Comparison of ENCODE assay signal across 19 mouse cellular contexts in genomic region chr6:113695203-113695602, GRCm38 (mm10). TPM values are rescaled to one million over a fixed set of nuclear protein-coding genes. Genes with fewer than 3 reads are reported as not detected.
A peak's percentile ranks its signal among the peaks of the same experiment; 100 is the strongest.
DNase-seq lines count a peak whose midpoint lies in the region; ATAC-seq and TF ChIP-seq lines count a peak whose summit lies in the region.
"Had no signal": no experiment of that assay in that cellular context is flagged by ENCODE, and none has a peak within 500 bp of the region (broad histone marks: within the 10 kb centered on the region; RNA-seq: fewer than 3 reads in every experiment).

No protein-coding gene starts in this region.

- H3K27me3 ChIP-seq in intestine, embryonic 14.5 days (replicated peaks; ENCODE audit: control insufficient read depth, insufficient read depth, low read length) = no peaks in the 10 kb centered on the region
- H3K27me3 ChIP-seq in intestine, postnatal 0 days (replicated peaks; ENCODE audit: control insufficient read depth, insufficient read depth, low read length) = no peaks in the 10 kb centered on the region
- no peaks in the 10 kb centered on the region for H3K27me3 ChIP-seq in ES-Bruce4 (ENCODE audit: control insufficient read depth, insufficient read depth, low read length, poor library complexity, severe bottlenecking)
- no peaks in the 10 kb centered on the region for H3K27me3 ChIP-seq in liver, postnatal 0 days (ENCODE audit: insufficient read depth, low read length)
- H3K27me3 ChIP-seq: embryonic facial prominence, embryonic 12.5 days; hindbrain, embryonic 13.5 days; midbrain, embryonic 15.5 days had no signal

- no peak for TF ChIP-seq CTCF in intestine, postnatal 0 days (IDR thresholded peaks at IDR 0.05; ENCODE audit: low read depth)
- no peak for TF ChIP-seq CTCF in ES-Bruce4 (IDR thresholded peaks at IDR 0.05; ENCODE audit: low read depth, low read length)
- no peak for TF ChIP-seq CTCF in liver, postnatal 0 days (IDR thresholded peaks at IDR 0.05; ENCODE audit: low read depth)

- no peak for TF ChIP-seq EP300 in ES-Bruce4 (IDR thresholded peaks at IDR 0.05; ENCODE audit: insufficient read depth, low read depth, low read length)
- TF ChIP-seq EP300 in liver, postnatal 0 days (IDR thresholded peaks at IDR 0.05; ENCODE audit: low read depth) = no peak

- no peaks in the 10 kb centered on the region for H3K9me3 ChIP-seq in intestine, embryonic 14.5 days (ENCODE audit: control insufficient read depth, low read length)
- no peaks in the 10 kb centered on the region for H3K9me3 ChIP-seq in intestine, postnatal 0 days (ENCODE audit: control insufficient read depth)
- no peaks in the 10 kb centered on the region for H3K9me3 ChIP-seq in ES-Bruce4 (replicated peaks; ENCODE audit: control insufficient read depth, insufficient read depth, low read length, poor library complexity, severe bottlenecking)
- no peaks in the 10 kb centered on the region for H3K9me3 ChIP-seq in liver, postnatal 0 days (ENCODE audit: low read length)
- H3K9me3 ChIP-seq: embryonic facial prominence, embryonic 12.5 days; hindbrain, embryonic 13.5 days; midbrain, embryonic 15.5 days had no signal

- H3K36me3 ChIP-seq in intestine, embryonic 14.5 days (ENCODE audit: control insufficient read depth, insufficient read depth, low read length) = 0 out of 2 replicates have a peak, but pooled peaks cover 16% of the 10 kb centered on the region
- H3K36me3 ChIP-seq in intestine, postnatal 0 days (ENCODE audit: control insufficient read depth, insufficient read depth) = peaks cover 20% of the 10 kb centered on the region
- peaks cover 12% of the 10 kb centered on the region for H3K36me3 ChIP-seq in ES-Bruce4 (ENCODE audit: control insufficient read depth, insufficient read depth, low read length, poor library complexity, severe bottlenecking)
- peaks cover 12% of the 10 kb centered on the region for H3K36me3 ChIP-seq in liver, postnatal 0 days (replicated peaks; ENCODE audit: insufficient read depth, low read length)

- 0 out of 2 replicates have a peak overlapping the region, but pooled peaks have one; percentile 82 for H3K27ac ChIP-seq in intestine, embryonic 14.5 days (ENCODE audit: low read depth)
- H3K27ac ChIP-seq in intestine, postnatal 0 days (ENCODE audit: low read depth, low read length) = no peak overlapping the region
- peak overlapping the region; percentile 68; the same call in 1 of the 2 replicates for H3K27ac ChIP-seq in ES-Bruce4 (ENCODE audit: insufficient read depth, low read length)
- H3K27ac ChIP-seq in liver, postnatal 0 days (ENCODE audit: low read depth) = peak overlapping the region; percentile 99; the same call in 1 of the 2 replicates

- intact Hi-C loops in left cerebral cortex, postnatal 25 days (cut with DNase I) = no loop called here

- 54% methylated on average over 1 of the region's 1 CpGs for WGBS in intestine, embryonic 14.5 days
- WGBS in intestine, postnatal 0 days = 67% methylated on average over 1 of the region's 1 CpGs
- 42% methylated on average over 1 of the region's 1 CpGs for WGBS in liver, postnatal 0 days (ENCODE audit: insufficient replicate concordance)

- no peak overlapping the region for H3K4me3 ChIP-seq in intestine, embryonic 14.5 days (ENCODE audit: low read depth, low read length)
- no peak overlapping the region for H3K4me3 ChIP-seq in intestine, postnatal 0 days (ENCODE audit: low read depth, low read length)
- no peak overlapping the region for H3K4me3 ChIP-seq in ES-Bruce4 (ENCODE audit: low read depth, low read length)
- no peak overlapping the region for H3K4me3 ChIP-seq in liver, postnatal 0 days (ENCODE audit: low read depth, low read length)
- H3K4me3 ChIP-seq: embryonic facial prominence, embryonic 12.5 days; hindbrain, embryonic 13.5 days; midbrain, embryonic 15.5 days had no signal

- no peak for DNase-seq in intestine, embryonic 14.5 days (ENCODE audit: low spot score)
- peak; percentile 57 for DNase-seq in induced T-regulatory cell, adult 2 months (ENCODE audit: low read depth)
- peak; percentile 10 for DNase-seq in liver, postnatal 0 days
- no peak for DNase-seq in left cerebral cortex, postnatal 25 days (ENCODE audit: low spot score in 2 of 2)
- DNase-seq in frontal cortex, postnatal 36 days (ENCODE audit: low spot score in 2 of 2) = no peak
- no peak for DNase-seq in thymus, postnatal 10 days (ENCODE audit: low spot score in 2 of 2)
- DNase-seq: adrenal gland, postnatal 36 days; cerebellum, adult 11 months; gastrocnemius, postnatal 25 days; kidney, adult 8-10 months; kidney, postnatal 36 days; lung, adult 2 months; right cerebral cortex, adult 18-20 months had no signal

- no peak for ATAC-seq in intestine, embryonic 14.5 days (replicated peaks; ENCODE audit: low FRiP score, low TSS enrichment, low read depth)
- no peak for ATAC-seq in intestine, postnatal 0 days
- ATAC-seq in liver, postnatal 0 days = no peak
- ATAC-seq: midbrain, embryonic 15.5 days had no signal

- TF ChIP-seq POLR2A in ES-Bruce4 (IDR thresholded peaks at IDR 0.05; ENCODE audit: insufficient read depth, low read length) = no peak

- no peak overlapping the region for H3K4me2 ChIP-seq in intestine, embryonic 14.5 days (ENCODE audit: low read length)
- H3K4me2 ChIP-seq in intestine, postnatal 0 days (replicated peaks; ENCODE audit: low read depth) = no peak overlapping the region
- H3K4me2 ChIP-seq in liver, postnatal 0 days (ENCODE audit: low read depth, low read length) = no peak overlapping the region

- no peak overlapping the region for H3K9ac ChIP-seq in intestine, embryonic 14.5 days (ENCODE audit: low read length)
- H3K9ac ChIP-seq in intestine, postnatal 0 days (ENCODE audit: low read depth, low read length) = no peak overlapping the region
- H3K9ac ChIP-seq in ES-Bruce4 (ENCODE audit: low read depth, poor library complexity, severe bottlenecking) = no peak overlapping the region
- no peak overlapping the region for H3K9ac ChIP-seq in liver, postnatal 0 days (replicated peaks)
- H3K9ac ChIP-seq: embryonic facial prominence, embryonic 12.5 days; midbrain, embryonic 15.5 days had no signal

- H3K4me1 ChIP-seq in intestine, embryonic 14.5 days (replicated peaks; ENCODE audit: control insufficient read depth, insufficient read depth, low read length) = peaks cover 25% of the 10 kb centered on the region
- H3K4me1 ChIP-seq in intestine, postnatal 0 days (replicated peaks; ENCODE audit: control insufficient read depth, insufficient read depth, low read length) = peaks cover 4% of the 10 kb centered on the region; the same call in 1 of the 2 replicates
- H3K4me1 ChIP-seq in ES-Bruce4 (ENCODE audit: control insufficient read depth, insufficient read depth, low read length) = peaks cover 4% of the 10 kb centered on the region
- peaks cover 54% of the 10 kb centered on the region for H3K4me1 ChIP-seq in liver, postnatal 0 days (ENCODE audit: insufficient read depth)

RNA-seq across cellular contexts. Expression of gene Tatdn2, which starts 1.6 kb away (rescaled TPM):
- 0.98 and 1.4 TPM in 2 replicates for polyA plus RNA-seq in intestine, embryonic 14.5 days (2014; fragmentation: Nextera tagmentation; extraction: Ambion mirVana)
- 1.1 and 1.5 TPM in 2 replicates for polyA plus RNA-seq in intestine, postnatal 0 days (2015; fragmentation: Nextera tagmentation; extraction: Ambion mirVana)
- 39.7 and 42.2 TPM in 2 replicates for polyA plus RNA-seq in ES-Bruce4 (2011; ENCODE audit: insufficient read depth, insufficient read length, low read depth, missing spikeins)
- polyA plus RNA-seq in liver, postnatal 0 days (2015; fragmentation: Nextera tagmentation; extraction: Ambion mirVana) = 0.62 and 0.83 TPM in 2 replicates
- total RNA-seq in left cerebral cortex, postnatal 25 days (2021) = 10 to 100 TPM; 67.1 to 71.7 TPM

RNA-seq across cellular contexts. Expression of gene Ghrl, which starts 24.5 kb away (rescaled TPM):
- 2.2 and 19.4 TPM in 2 replicates for polyA plus RNA-seq in intestine, embryonic 14.5 days (2014; fragmentation: Nextera tagmentation; extraction: Ambion mirVana)
- 139 and 148 TPM in 2 replicates for polyA plus RNA-seq in intestine, postnatal 0 days (2015; fragmentation: Nextera tagmentation; extraction: Ambion mirVana)
- polyA plus RNA-seq in ES-Bruce4 (2011; ENCODE audit: insufficient read depth, insufficient read length, low read depth, missing spikeins) = 2.0 TPM in 1 of 2 replicates, not detected in the other
- polyA plus RNA-seq in liver, postnatal 0 days (2015; fragmentation: Nextera tagmentation; extraction: Ambion mirVana) = 0.70 TPM in 1 of 2 replicates, not detected in the other
- not detected for total RNA-seq in left cerebral cortex, postnatal 25 days (2021)
- total RNA-seq: adrenal gland, postnatal 36 days; gastrocnemius, postnatal 25 days; left cerebral cortex, postnatal 36 days had no signal
- polyA plus RNA-seq: embryonic facial prominence, embryonic 12.5 days had no signal

RNA-seq across cellular contexts. Expression of gene Sec13, which starts 45.3 kb away (rescaled TPM):
- 247 and 250 TPM in 2 replicates for polyA plus RNA-seq in intestine, embryonic 14.5 days (2014; fragmentation: Nextera tagmentation; extraction: Ambion mirVana)
- 362 and 381 TPM in 2 replicates for polyA plus RNA-seq in intestine, postnatal 0 days (2015; fragmentation: Nextera tagmentation; extraction: Ambion mirVana)
- 97.2 and 104 TPM in 2 replicates for polyA plus RNA-seq in ES-Bruce4 (2011; ENCODE audit: insufficient read depth, insufficient read length, low read depth, missing spikeins)
- polyA plus RNA-seq in liver, postnatal 0 days (2015; fragmentation: Nextera tagmentation; extraction: Ambion mirVana) = 102 and 110 TPM in 2 replicates
- 10 to 100 TPM; 69.4 to 70.6 TPM for total RNA-seq in left cerebral cortex, postnatal 25 days (2021)

RNA-seq across cellular contexts. Expression of gene Irak2, which starts 56.9 kb away (rescaled TPM):
- polyA plus RNA-seq in intestine, embryonic 14.5 days (2014; fragmentation: Nextera tagmentation; extraction: Ambion mirVana) = 5.7 and 8.2 TPM in 2 replicates
- 21.2 and 26.1 TPM in 2 replicates for polyA plus RNA-seq in intestine, postnatal 0 days (2015; fragmentation: Nextera tagmentation; extraction: Ambion mirVana)
- 6.6 and 10.1 TPM in 2 replicates for polyA plus RNA-seq in ES-Bruce4 (2011; ENCODE audit: insufficient read depth, insufficient read length, low read depth, missing spikeins)
- 9.2 and 10.8 TPM in 2 replicates for polyA plus RNA-seq in liver, postnatal 0 days (2015; fragmentation: Nextera tagmentation; extraction: Ambion mirVana)
- total RNA-seq in left cerebral cortex, postnatal 25 days (2021) = 10 to 100 TPM; 18.5 to 21.1 TPM

Comparison
In these comparisons a context has a peak if more than half of its experiments do, and no peak if none do; other contexts are left out.
1. DNase-seq: peak in induced T-regulatory cell, adult 2 months (single experiment) and liver, postnatal 0 days (single experiment); none in intestine, embryonic 14.5 days (single experiment), left cerebral cortex, postnatal 25 days (0 of 2), frontal cortex, postnatal 36 days (0 of 2) and thymus, postnatal 10 days (0 of 2).
2. RNA of gene Tatdn2, which starts 1.6 kb away (polyA plus RNA-seq): 39.7 to 42.2 TPM in ES-Bruce4; 0.98 to 1.4 TPM in intestine, embryonic 14.5 days, 1.1 to 1.5 TPM in intestine, postnatal 0 days and 0.62 to 0.83 TPM in liver, postnatal 0 days; every median in the first group is over 10 times any median in the second.